Mouse (Mus musculus): ENCODE measurements around the gene Fastk.

DNA sequence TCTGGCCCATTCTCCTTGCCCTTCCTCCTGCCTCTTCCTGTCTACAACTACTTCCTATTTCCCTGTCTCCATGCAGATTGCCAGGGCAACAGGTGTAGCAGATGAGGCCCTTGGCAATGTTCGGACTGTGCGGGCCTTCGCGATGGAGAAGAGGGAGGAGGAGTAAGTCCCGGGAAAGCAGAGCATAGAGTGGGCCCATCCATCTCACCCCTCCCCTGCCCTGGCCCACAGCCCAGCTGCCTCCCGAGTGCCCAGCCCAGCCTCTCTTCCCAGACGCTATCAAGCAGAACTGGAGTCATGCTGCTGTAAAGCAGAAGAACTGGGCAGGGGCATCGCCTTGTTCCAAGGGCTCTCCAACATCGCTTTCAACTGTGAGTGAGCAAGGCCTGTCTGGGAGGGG is 43.1 kb downstream of the Fastk start:
- TF ChIP-seq CTCF (IDR thresholded peaks at IDR 0.05; ENCODE audit: low read depth): no peak
- no peak for TF ChIP-seq EP300 (IDR thresholded peaks at IDR 0.05; ENCODE audit: low read depth)
